Mouse (Mus musculus) MEL (cell line): ENCODE measurements around the gene Myof.

ENCODE experiments used
- GATA1 ChIP-seq: IDR thresholded peaks from 2 replicates; pipeline ENCODE4 v1.6.1; 2011; ENCODE audit warnings: low read depth, low read length, improper control_type of control experiment
- NRF1 ChIP-seq: IDR thresholded peaks from 2 replicates; pipeline ENCODE4 v1.6.1; 2014; ENCODE audit warnings: low read depth, mild to moderate bottlenecking, inconsistent platforms, low read length, improper control_type of control experiment, moderate library complexity; ENCODE audit not compliant: poor library complexity, insufficient read depth, severe bottlenecking

DNA sequence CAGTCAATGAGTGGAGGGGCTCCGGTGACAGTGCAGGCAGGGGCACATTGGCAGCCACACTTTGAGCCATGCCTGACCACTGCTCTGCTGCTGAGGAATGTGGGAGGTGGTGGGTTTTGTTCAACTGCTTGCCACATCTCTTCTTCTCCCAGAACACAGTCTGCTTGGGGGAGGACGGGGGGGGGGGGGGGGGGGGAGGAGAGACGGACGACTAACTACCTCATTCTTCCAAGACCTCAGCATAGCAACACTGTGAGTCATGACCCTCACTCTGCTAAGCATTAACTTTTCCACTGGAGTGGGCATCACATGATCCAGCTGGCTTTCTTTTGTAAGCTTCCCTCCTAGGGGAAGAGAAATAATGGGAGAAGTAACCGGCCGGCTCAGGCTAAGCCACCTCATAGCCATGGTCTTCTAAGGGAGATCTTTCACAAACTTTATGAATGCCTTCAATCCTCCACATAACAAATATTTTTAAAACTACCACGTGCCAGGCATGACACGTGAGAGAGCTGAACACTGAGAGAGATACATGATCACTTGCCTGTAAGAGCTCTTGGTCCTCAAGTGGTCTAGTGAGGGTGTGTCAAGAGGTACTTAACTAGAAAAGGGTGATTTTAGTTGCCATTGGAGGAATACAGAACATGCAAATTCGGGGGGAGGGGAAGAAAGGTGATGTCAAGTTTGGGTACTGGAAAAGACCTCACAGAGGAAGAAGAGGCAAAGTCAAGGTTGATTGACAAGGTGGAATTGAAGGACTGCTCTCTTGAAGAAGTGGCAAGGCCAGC is 17.9 kb downstream of the Myof start:
- no peak for TF ChIP-seq GATA1
- no peak for TF ChIP-seq NRF1
